ENCODE assay signal across 18 mouse cellular contexts in genomic region chr1:51782091-51782490, GRCm38 (mm10).
DNase-seq lines count a peak whose midpoint lies in the region; ATAC-seq and TF ChIP-seq lines count a peak whose summit lies in the region.
"Had no signal": no experiment of that assay in that cellular context is flagged by ENCODE, and none has a peak within 500 bp of the region (broad histone marks: within the 10 kb centered on the region; RNA-seq: fewer than 3 reads in every experiment).

No protein-coding gene starts in this region.

- no peaks in the 10 kb centered on the region for H3K9me3 ChIP-seq in lung, embryonic 15.5 days
- no peaks in the 10 kb centered on the region for H3K9me3 ChIP-seq in forebrain, embryonic 12.5 days
- H3K9me3 ChIP-seq: midbrain, embryonic 10.5 days had no signal

- peak overlapping the region; percentile 92; the same call in 1 of the 2 replicates for H3K27ac ChIP-seq in heart, adult 2 months
- 0 out of 2 replicates have a peak overlapping the region, but pooled peaks have one; percentile 29 for H3K27ac ChIP-seq in lung, embryonic 15.5 days
- H3K27ac ChIP-seq in forebrain, embryonic 12.5 days = no peak overlapping the region
- H3K27ac ChIP-seq: midbrain, embryonic 10.5 days had no signal

- intact Hi-C loops in heart, adult 2 months (cut with DNase I) = no loop called here
- intact Hi-C loops in heart, postnatal 36 days (cut with DNase I) = loop anchor here (5.0 kb wide), 1 partner anchor 55 kb away; no protein-coding TSS in a partner anchor

- no peak for TF ChIP-seq POLR2A in heart, adult 2 months (IDR thresholded peaks at IDR 0.05; ENCODE audit: insufficient read depth, low read depth, low read length)

- TF ChIP-seq EP300 in heart, adult 2 months (IDR thresholded peaks at IDR 0.05; ENCODE audit: insufficient read depth, low read depth, low read length) = no peak

- no peak overlapping the region for H3K4me3 ChIP-seq in heart, adult 2 months
- H3K4me3 ChIP-seq in lung, embryonic 15.5 days = no peak overlapping the region
- H3K4me3 ChIP-seq in forebrain, embryonic 12.5 days (replicated peaks) = no peak overlapping the region
- H3K4me3 ChIP-seq: erythroblast, embryonic 14.5 days; midbrain, embryonic 10.5 days; myocyte had no signal

- 55% methylated on average over 6 of the region's 6 CpGs for WGBS in heart, adult 2 months
- WGBS in lung, embryonic 15.5 days = 32% methylated on average over 6 of the region's 6 CpGs
- 46% methylated on average over 6 of the region's 6 CpGs for WGBS in large intestine, adult 2 months
- 80% methylated on average over 6 of the region's 6 CpGs for WGBS in forebrain, embryonic 12.5 days

- peak; percentile 55; the same call in 1 of the 2 replicates for ATAC-seq in lung, embryonic 15.5 days (ENCODE audit: borderline replicate concordance, extremely low read depth, low FRiP score, low TSS enrichment)
- no peak for ATAC-seq in forebrain, embryonic 12.5 days (ENCODE audit: low FRiP score)
- no peak for ATAC-seq in granulocyte monocyte progenitor cell, adult 5-6 weeks (replicated peaks; ENCODE audit: poor library complexity, severe bottlenecking)
- ATAC-seq: forebrain, postnatal 0 days had no signal

- no peak overlapping the region for H3K9ac ChIP-seq in heart, adult 2 months (ENCODE audit: low read depth, low read length)
- H3K9ac ChIP-seq in lung, embryonic 15.5 days = no peak overlapping the region
- H3K9ac ChIP-seq in forebrain, embryonic 12.5 days = no peak overlapping the region
- H3K9ac ChIP-seq: forebrain, postnatal 0 days had no signal

- DNase-seq in heart, adult 2 months = no peak
- no peak for DNase-seq in heart, postnatal 36 days
- no peak for DNase-seq in lung, postnatal 4 days
- DNase-seq in large intestine, adult 2 months (ENCODE audit: low read depth, low spot score) = peak; percentile 33
- DNase-seq: B cell, adult 2 months; cerebellum, adult 11-12 months; forebrain, postnatal 0 days; gastrocnemius, postnatal 10 days; heart, postnatal 4 days; right cerebral cortex, postnatal 25 days; thymus, postnatal 25 days had no signal

- H3K36me3 ChIP-seq in heart, adult 2 months (ENCODE audit: control insufficient read depth, insufficient read depth, low read length) = peaks cover 17% of the 10 kb centered on the region
- peaks cover 30% of the 10 kb centered on the region for H3K36me3 ChIP-seq in lung, embryonic 15.5 days
- H3K36me3 ChIP-seq in forebrain, embryonic 12.5 days (replicated peaks) = peaks cover 47% of the 10 kb centered on the region

- no peak for TF ChIP-seq CTCF in heart, adult 2 months (IDR thresholded peaks at IDR 0.05)

- H3K27me3 ChIP-seq in heart, adult 2 months (ENCODE audit: control insufficient read depth, insufficient read depth, low read length) = no peaks in the 10 kb centered on the region
- no peaks in the 10 kb centered on the region for H3K27me3 ChIP-seq in lung, embryonic 15.5 days
- no peaks in the 10 kb centered on the region for H3K27me3 ChIP-seq in forebrain, embryonic 12.5 days

- H3K79me2 ChIP-seq in heart, adult 2 months (replicated peaks; ENCODE audit: control insufficient read depth, insufficient read depth, low read length) = no peaks in the 10 kb centered on the region

- no peak overlapping the region for H3K4me2 ChIP-seq in lung, embryonic 15.5 days
- no peak overlapping the region for H3K4me2 ChIP-seq in forebrain, embryonic 12.5 days
- H3K4me2 ChIP-seq: heart, embryonic 11.5 days had no signal

- peaks cover 8% of the 10 kb centered on the region for H3K4me1 ChIP-seq in heart, adult 2 months (ENCODE audit: control insufficient read depth, insufficient read depth, low read length)
- peaks cover 7% of the 10 kb centered on the region; the same call in 1 of the 2 replicates for H3K4me1 ChIP-seq in lung, embryonic 15.5 days
- no peaks in the 10 kb centered on the region for H3K4me1 ChIP-seq in forebrain, embryonic 12.5 days
